9 mouse cellular contexts compared by ENCODE assay signal in the genomic region with DNA sequence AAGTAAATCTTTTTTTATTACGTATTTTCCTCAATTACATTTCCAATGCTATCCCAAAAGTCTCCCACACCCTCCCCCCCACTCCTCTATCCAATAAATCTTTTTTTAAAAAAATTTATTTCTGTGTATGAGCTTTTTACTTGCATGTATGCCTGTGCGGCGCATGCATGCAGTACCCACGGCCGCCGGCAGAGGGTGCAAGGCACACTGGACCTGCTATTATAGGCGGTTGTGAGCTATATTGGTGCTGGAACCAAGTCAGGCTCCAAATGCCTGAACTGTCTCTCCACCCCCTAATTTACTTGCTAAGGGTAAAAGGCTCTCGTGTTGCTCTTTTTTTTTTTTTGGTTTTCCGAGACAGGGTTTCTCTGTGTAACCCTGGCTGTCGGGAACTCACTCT. TPM values are rescaled to one million over a fixed set of nuclear protein-coding genes. Genes with fewer than 3 reads are reported as not detected.
A peak's percentile ranks its signal among the peaks of the same experiment; 100 is the strongest.
DNase-seq lines count a peak whose midpoint lies in the region; ATAC-seq lines count a peak whose summit lies in the region.
"Had no signal": no experiment of that assay in that cellular context is flagged by ENCODE, and none has a peak within 500 bp of the region (broad histone marks: within the 10 kb centered on the region; RNA-seq: fewer than 3 reads in every experiment).

No protein-coding gene starts in this region.

- no peak for ATAC-seq in frontal cortex, adult (ENCODE audit: low TSS enrichment)
- peak; percentile 53 for ATAC-seq in erythroblast, adult 5-6 weeks (replicated peaks; ENCODE audit: low FRiP score, poor library complexity, severe bottlenecking)

- DNase-seq in frontal cortex, postnatal 10 days (ENCODE audit: low spot score in 2 of 2): peak; percentile 68 to 70
- peak; percentile 92 to 94 for DNase-seq in B cell, adult 2 months
- DNase-seq in adrenal gland, postnatal 36 days: peak; percentile 82 to 84
- peak; percentile 77 to 85 for DNase-seq in kidney, postnatal 25 days
- DNase-seq in monocyte, adult 2 months (ENCODE audit: low read depth in 1 of 2, low spot score in 2 of 2): peak; percentile 35 to 69
- peak; percentile 81 for DNase-seq in testis, postnatal 14 days (ENCODE audit: low spot score)

RNA-seq across cellular contexts. Expression of a gene that starts 9.7 kb away (rescaled TPM):
- total RNA-seq in adrenal gland, postnatal 36 days (2021): not detected
- total RNA-seq in erythroblast, adult 5-6 weeks (2015; ENCODE audit: low replicate concordance): not detected in 2 replicates
- 0.17 TPM in 1 of 2 replicates, not detected in the other for total RNA-seq in erythroblast, adult 5-6 weeks (2017; ENCODE audit: low replicate concordance)
- total RNA-seq: adrenal gland, postnatal 4 days had no signal

RNA-seq across cellular contexts. Expression of a gene that starts 19.5 kb away (rescaled TPM):
- total RNA-seq in adrenal gland, postnatal 36 days (2021): 100 to 1,000 TPM; 202 to 239 TPM
- 12.1 and 17.6 TPM in 2 replicates for total RNA-seq in erythroblast, adult 5-6 weeks (2015; ENCODE audit: low replicate concordance)
- total RNA-seq in erythroblast, adult 5-6 weeks (2017; ENCODE audit: low replicate concordance): 14.1 and 24.7 TPM in 2 replicates

RNA-seq across cellular contexts. Expression of a gene that starts 26.2 kb away (rescaled TPM):
- 10 to 100 TPM; 28.1 to 30.3 TPM for total RNA-seq in adrenal gland, postnatal 36 days (2021)
- total RNA-seq in erythroblast, adult 5-6 weeks (2015; ENCODE audit: low replicate concordance): 225 and 274 TPM in 2 replicates
- 343 and 430 TPM in 2 replicates for total RNA-seq in erythroblast, adult 5-6 weeks (2017; ENCODE audit: low replicate concordance)

RNA-seq across cellular contexts. Expression of a gene that starts 26.3 kb away (rescaled TPM):
- 10 to 100 TPM; 26.6 to 36.8 TPM for total RNA-seq in adrenal gland, postnatal 36 days (2021)
- 27.8 and 33.2 TPM in 2 replicates for total RNA-seq in erythroblast, adult 5-6 weeks (2015; ENCODE audit: low replicate concordance)
- total RNA-seq in erythroblast, adult 5-6 weeks (2017; ENCODE audit: low replicate concordance): 59.8 and 67.9 TPM in 2 replicates

RNA-seq across cellular contexts. Expression of a gene that starts 36.7 kb away (rescaled TPM):
- total RNA-seq in adrenal gland, postnatal 36 days (2021): 10 to 100 TPM; 11.2 to 17.2 TPM
- total RNA-seq in erythroblast, adult 5-6 weeks (2015; ENCODE audit: low replicate concordance): 2.7 and 7.3 TPM in 2 replicates
- 9.3 and 9.7 TPM in 2 replicates for total RNA-seq in erythroblast, adult 5-6 weeks (2017; ENCODE audit: low replicate concordance)

Comparison
In these comparisons a context has a peak if more than half of its experiments do, and no peak if none do; other contexts are left out.
1. RNA of a gene that starts 19.5 kb away (total RNA-seq): 202 to 239 TPM in adrenal gland, postnatal 36 days; 12.1 to 24.7 TPM in erythroblast, adult 5-6 weeks; every median in the first group is over 4 times any median in the second.
2. RNA of a gene that starts 26.2 kb away (total RNA-seq): 225 to 430 TPM in erythroblast, adult 5-6 weeks; 28.1 to 30.3 TPM in adrenal gland, postnatal 36 days; every median in the first group is over 4 times any median in the second.
3. Peak in every context shown above with its lines, with median percentiles within 50 percentile points of each other: DNase-seq.